Mouse (Mus musculus): ENCODE results near the gene Naa15. TPM values are rescaled to one million over a fixed set of nuclear protein-coding genes. Genes with fewer than 3 reads are reported as not detected.
A peak's percentile ranks its signal among the peaks of the same experiment; 100 is the strongest.

The Naa15 gene
- polyA plus RNA-seq, 1 experiment from 2014 or later = 68.2 TPM

DNA sequence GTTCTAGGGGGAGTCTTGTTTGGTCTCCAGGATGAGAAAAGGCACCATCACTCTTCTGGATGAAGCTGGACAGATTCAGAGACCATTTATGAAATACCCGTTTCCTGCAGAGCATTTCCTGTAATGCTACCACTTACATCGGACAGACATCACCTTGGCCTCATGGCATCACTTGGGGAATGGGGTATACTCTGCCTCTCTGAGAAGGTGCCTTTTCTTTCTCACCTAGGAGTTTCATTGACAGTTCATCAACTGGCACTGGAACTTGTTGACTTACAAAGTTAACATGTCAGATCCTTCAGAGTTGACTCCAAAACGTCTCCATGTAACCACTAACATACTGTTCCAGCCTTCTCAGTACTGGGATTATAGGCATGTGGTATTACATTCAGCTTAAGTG is 67.8 kb downstream of the Naa15 start:
- WGBS = 74% methylated on average over 3 of the region's 3 CpGs
- H3K27ac ChIP-seq (replicated peaks) = peak overlapping the region; percentile 94
- H3K4me1 ChIP-seq = peaks cover 27% of the 10 kb centered on the region
- peak overlapping the region; percentile 84 for H3K4me3 ChIP-seq
- DNase-seq (ENCODE audit: low spot score) = no peak
- no peaks in the 10 kb centered on the region for H3K9me3 ChIP-seq
- no peaks in the 10 kb centered on the region for H3K27me3 ChIP-seq (replicated peaks; ENCODE audit: low read depth, poor library complexity, severe bottlenecking)
- H3K36me3 ChIP-seq (replicated peaks) = peaks cover 8% of the 10 kb centered on the region

DNA sequence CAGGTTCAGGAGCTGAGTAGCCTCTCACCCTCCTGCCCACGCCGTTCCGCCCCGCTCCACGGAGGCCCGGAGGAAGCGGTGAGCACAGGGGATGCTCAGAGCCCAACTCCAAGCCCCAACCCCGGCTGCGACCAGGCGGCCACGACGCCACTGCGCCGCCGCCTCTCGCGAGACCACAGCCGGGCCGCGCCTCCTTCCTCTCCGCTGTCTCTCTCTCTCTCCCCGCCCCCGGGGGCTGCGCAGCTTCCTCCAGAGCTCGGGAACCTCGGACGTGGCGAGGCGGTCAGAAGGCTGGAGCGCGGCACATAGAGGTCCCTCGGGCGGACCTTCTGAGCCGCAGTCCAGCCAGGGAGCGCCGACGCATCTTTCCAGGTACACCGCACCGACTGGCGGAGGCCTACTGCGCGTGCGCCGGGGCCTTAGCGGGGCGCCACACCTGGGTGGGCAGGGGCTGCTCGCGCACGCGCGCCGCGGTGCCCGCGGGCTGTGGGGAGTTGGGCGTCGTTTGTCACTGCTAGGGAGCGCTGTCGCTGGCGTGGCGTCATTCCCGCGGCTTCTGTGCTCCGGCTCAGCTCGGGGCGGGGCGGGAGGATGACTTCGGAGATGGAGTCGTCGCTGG is 68.9 kb downstream of the Naa15 start, which contains the start of gene Rab33b:
Rab33b (plus strand) TSS at position 180 of the 619 bp plus-strand sequence.
- H3K27ac ChIP-seq (replicated peaks) = peak within 1 kb of the TSS; percentile 94
- WGBS = under 1% methylated on average over 70 of the region's 70 CpGs
- H3K9me3 ChIP-seq = no peaks in the 10 kb centered on the region
- H3K4me1 ChIP-seq = peaks cover 27% of the 10 kb centered on the region
- DNase-seq (ENCODE audit: low spot score) = peak; percentile 98
- no peaks in the 10 kb centered on the region for H3K27me3 ChIP-seq (replicated peaks; ENCODE audit: low read depth, poor library complexity, severe bottlenecking)
- H3K36me3 ChIP-seq (replicated peaks) = peaks cover 17% of the 10 kb centered on the region
- peak within 1 kb of the TSS; percentile 84 for H3K4me3 ChIP-seq

DNA sequence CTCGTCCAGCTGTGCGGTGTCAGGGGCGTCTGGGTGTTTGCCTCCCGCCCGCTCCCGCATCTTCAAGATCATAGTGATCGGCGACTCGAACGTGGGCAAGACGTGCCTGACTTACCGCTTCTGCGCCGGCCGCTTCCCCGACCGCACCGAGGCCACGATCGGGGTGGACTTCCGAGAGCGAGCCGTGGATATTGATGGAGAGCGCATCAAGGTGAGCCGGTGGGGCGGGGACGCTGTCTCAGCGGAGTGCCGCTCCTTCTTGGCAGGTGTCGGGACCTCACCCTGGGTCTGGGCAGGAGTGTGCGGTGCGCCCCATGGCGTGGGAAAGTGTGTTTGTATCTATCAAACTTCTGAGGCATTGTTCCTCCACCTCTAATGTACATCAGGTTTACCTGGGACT is 69.4 kb downstream of the Naa15 start:
- peak overlapping the region; percentile 84 for H3K4me3 ChIP-seq
- peaks cover 17% of the 10 kb centered on the region for H3K36me3 ChIP-seq (replicated peaks)
- H3K9me3 ChIP-seq = no peaks in the 10 kb centered on the region
- peaks cover 27% of the 10 kb centered on the region for H3K4me1 ChIP-seq
- WGBS = under 1% methylated on average over 33 of the region's 33 CpGs
- peak overlapping the region; percentile 94 for H3K27ac ChIP-seq (replicated peaks)
- DNase-seq (ENCODE audit: low spot score) = no peak
- no peaks in the 10 kb centered on the region for H3K27me3 ChIP-seq (replicated peaks; ENCODE audit: low read depth, poor library complexity, severe bottlenecking)

DNA sequence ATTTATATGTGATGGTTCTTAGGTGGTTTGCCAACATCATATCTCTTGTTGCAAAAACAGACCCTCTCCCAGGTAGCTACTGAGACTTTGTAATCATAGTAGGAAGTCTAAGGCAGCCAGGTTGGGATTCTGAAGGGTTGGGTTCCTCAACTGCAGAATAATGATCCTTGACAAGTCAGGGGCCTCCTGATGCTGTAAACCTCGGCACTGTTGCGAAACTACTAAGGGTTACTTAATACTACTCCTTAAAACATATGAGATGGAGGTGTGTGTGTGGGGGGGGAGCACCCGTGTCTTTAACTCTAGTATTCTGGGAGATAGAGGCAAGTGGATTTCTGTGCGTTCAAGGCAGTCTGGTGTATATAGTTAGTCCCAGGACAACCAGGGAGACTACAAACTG is 70.4 kb downstream of the Naa15 start:
- H3K27ac ChIP-seq (replicated peaks) = no peak overlapping the region
- H3K4me3 ChIP-seq = peak overlapping the region; percentile 84
- 77% methylated on average over 4 of the region's 4 CpGs for WGBS
- H3K36me3 ChIP-seq (replicated peaks) = peaks cover 17% of the 10 kb centered on the region
- no peaks in the 10 kb centered on the region for H3K9me3 ChIP-seq
- H3K27me3 ChIP-seq (replicated peaks; ENCODE audit: low read depth, poor library complexity, severe bottlenecking) = no peaks in the 10 kb centered on the region
- H3K4me1 ChIP-seq = peaks cover 27% of the 10 kb centered on the region
- DNase-seq (ENCODE audit: low spot score) = no peak

DNA sequence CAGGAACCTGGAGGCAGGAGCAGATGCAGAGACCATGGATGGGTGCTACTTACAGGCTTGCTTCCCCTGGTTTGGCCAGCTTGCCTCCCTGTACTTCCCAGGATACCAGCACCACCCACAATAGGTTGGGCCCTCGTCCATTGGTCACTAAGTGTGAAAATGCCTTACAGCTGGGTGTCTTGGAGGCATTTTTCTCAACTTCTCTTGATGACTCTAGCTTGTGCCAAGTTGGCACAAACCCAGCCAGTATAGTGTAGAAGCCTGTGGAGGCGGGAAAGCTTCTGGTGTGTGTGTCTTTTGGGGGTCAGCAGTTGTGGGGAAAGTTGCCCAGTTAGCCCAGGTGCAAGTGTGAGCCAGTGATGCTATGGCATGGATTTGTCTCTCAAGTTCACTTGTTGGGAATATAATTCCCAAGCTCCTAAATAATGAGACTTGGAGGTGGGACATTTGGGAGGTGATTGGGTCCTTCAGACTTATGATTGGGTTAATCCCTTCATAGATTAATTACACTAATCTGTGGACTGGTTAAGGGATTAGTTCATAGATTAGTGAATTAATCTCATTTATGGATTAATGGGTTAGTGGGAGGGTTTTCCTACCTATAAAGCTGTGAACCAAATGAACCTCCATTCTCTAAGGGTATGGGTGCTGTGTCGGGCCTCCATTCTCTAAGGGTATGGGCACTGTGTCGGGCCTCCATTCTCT is 71.7 kb downstream of the Naa15 start:
- Histone ChIP-seq H3K36me3 (replicated peaks) (peaks cover 17% of the 10 kb centered on the region), H3K9me3 (no peaks in the 10 kb centered on the region), H3K4me3 (no peak overlapping the region), H3K27ac (replicated peaks) (no peak overlapping the region), H3K4me1 (peaks cover 27% of the 10 kb centered on the region), H3K27me3 (replicated peaks; ENCODE audit: low read depth, poor library complexity, severe bottlenecking) (no peaks in the 10 kb centered on the region)
- WGBS = 88% methylated on average over 4 of the region's 4 CpGs
- peak; percentile 5 for DNase-seq (ENCODE audit: low spot score)

DNA sequence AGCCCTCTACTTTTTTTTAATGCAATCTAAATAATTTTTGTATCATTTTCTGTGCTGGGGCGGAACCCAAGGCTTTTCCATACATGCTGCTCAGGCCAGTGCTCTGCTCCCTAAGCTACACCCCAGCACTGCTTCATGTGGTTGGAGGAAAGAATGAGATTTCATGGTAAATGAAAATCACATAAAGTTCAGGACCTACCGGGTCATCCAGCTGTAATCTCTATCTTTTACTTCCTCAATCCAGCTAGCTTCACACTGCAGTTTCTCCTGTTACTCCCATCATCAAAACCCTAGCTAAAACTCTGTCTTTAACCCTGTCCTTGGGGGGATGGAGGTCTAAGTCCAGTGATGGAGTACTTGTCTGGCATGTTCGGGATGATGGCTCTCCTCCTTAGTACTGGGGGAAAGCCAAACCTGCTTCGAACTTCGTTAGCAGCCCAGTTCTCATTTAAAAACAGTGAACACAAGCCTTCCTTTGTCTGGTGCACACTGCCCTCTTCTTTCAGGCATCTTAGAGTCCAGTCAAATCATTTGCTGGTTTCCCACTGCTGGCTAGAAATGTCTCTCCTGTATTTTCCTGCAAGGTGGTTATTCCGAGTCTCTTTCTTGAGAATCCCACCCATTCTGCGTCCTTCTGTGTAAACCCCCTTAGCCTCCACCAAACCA is 75.3 kb downstream of the Naa15 start:
- Histone ChIP-seq H3K4me1 (peaks cover 7% of the 10 kb centered on the region), H3K36me3 (replicated peaks) (peaks cover 42% of the 10 kb centered on the region), H3K27ac (replicated peaks) (no peak overlapping the region), H3K27me3 (replicated peaks; ENCODE audit: low read depth, poor library complexity, severe bottlenecking) (no peaks in the 10 kb centered on the region), H3K4me3 (no peak overlapping the region), H3K9me3 (no peaks in the 10 kb centered on the region)
- DNase-seq (ENCODE audit: low spot score) = peak; percentile 3
- WGBS = 78% methylated on average over 7 of the region's 7 CpGs

DNA sequence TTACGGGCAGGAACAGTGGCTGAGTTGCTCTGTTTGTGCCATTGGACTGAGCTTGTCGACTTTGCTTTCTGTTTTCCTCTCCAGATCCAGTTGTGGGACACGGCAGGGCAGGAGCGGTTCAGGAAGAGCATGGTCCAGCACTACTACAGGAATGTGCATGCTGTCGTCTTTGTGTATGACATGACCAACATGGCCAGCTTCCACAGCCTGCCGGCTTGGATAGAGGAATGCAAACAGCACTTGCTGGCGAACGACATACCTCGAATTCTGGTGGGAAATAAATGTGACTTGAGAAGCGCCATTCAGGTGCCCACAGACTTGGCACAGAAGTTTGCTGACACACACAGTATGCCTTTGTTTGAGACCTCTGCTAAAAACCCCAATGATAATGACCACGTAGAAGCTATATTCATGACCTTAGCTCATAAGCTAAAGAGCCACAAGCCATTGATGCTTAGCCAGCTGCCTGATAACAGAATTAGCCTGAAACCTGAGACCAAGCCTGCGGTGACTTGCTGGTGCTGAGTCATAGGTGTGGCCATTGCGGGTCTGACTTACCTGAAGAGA is 78.4 kb downstream of the Naa15 start:
- no peaks in the 10 kb centered on the region for H3K9me3 ChIP-seq
- WGBS = 89% methylated on average over 13 of the region's 13 CpGs

DNA sequence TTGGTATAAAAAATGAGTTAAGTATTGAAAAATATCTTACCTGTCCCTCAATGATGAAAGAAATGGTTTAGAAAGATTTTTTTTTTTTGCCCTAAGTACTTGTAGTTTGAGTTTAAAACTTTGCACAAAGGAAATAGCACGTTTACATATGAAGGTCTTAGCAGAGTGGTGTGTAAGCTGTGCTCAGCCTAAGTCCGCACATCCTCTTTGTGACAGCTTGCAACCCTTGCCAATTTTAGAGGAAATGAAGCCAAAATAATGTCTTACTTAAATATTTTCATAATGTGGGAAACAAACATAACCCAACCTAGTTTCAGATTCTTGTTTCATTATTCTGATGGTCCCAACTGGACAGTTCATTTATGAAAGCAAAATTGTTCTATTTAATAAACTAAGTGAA is 79.5 kb downstream of the Naa15 start:
- H3K4me1 ChIP-seq = no peaks in the 10 kb centered on the region
- no peaks in the 10 kb centered on the region for H3K27me3 ChIP-seq (replicated peaks; ENCODE audit: low read depth, poor library complexity, severe bottlenecking)
- DNase-seq (ENCODE audit: low spot score) = no peak
- no peak overlapping the region for H3K27ac ChIP-seq (replicated peaks)
- H3K36me3 ChIP-seq (replicated peaks) = peaks cover 32% of the 10 kb centered on the region
- 87% methylated on average over 2 of the region's 2 CpGs for WGBS
- no peaks in the 10 kb centered on the region for H3K9me3 ChIP-seq
- H3K4me3 ChIP-seq = no peak overlapping the region

More for the DNA sequence above, 78.4 kb downstream of the Naa15 start:
- Histone ChIP-seq H3K4me1 (no peaks in the 10 kb centered on the region), H3K27ac (replicated peaks) (no peak overlapping the region), H3K36me3 (replicated peaks) (peaks cover 37% of the 10 kb centered on the region), H3K27me3 (replicated peaks; ENCODE audit: low read depth, poor library complexity, severe bottlenecking) (no peaks in the 10 kb centered on the region), H3K4me3 (no peak overlapping the region)
- no peak for DNase-seq (ENCODE audit: low spot score)

DNA sequence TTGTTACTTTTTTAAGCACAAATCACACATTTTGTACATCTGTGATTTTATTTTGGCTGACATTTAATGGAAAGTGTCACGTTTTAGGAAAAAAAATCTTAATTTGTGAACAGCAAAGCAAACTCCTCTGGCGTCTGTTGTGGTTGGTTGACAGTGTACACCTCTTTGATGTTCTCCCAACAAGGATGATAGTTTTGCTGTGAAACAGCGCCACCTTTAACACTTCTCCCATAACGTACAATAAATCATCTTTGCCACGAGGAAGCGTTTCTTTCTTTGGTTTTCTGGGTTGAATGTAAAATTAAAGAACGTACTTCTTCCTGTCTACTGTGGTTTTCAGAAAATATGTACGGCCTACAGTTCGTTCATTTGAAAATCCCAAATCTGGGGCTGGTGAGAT is 80.7 kb downstream of the Naa15 start:
- H3K27me3 ChIP-seq (replicated peaks; ENCODE audit: low read depth, poor library complexity, severe bottlenecking) = no peaks in the 10 kb centered on the region
- peaks cover 32% of the 10 kb centered on the region for H3K36me3 ChIP-seq (replicated peaks)
- no peaks in the 10 kb centered on the region for H3K9me3 ChIP-seq
- no peak overlapping the region for H3K4me3 ChIP-seq
- H3K4me1 ChIP-seq = no peaks in the 10 kb centered on the region
- no peak overlapping the region for H3K27ac ChIP-seq (replicated peaks)
- 93% methylated on average over 9 of the region's 9 CpGs for WGBS
- no peak for DNase-seq (ENCODE audit: low spot score)

DNA sequence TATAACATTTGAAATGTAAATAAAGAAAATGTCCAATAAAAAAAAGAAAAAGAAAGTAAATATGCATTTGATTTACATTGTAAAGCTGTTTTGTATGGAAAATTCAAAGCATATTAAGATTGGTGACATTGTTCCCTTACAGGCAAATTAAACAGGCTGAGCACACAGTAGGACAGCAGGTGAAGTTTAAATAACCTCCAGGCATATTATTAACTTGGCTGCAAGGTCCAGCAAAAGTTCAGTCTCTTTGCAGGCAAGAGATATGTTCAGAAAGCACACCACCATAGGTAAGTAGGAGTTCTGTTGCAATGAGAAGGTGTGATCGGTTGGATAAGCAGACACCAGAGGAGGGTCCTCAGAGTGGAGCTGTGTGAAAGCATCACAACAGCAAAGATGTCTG is 83.0 kb downstream of the Naa15 start:
- Histone ChIP-seq H3K27ac (replicated peaks) (no peak overlapping the region), H3K36me3 (replicated peaks) (peaks cover 25% of the 10 kb centered on the region), H3K9me3 (no peaks in the 10 kb centered on the region), H3K4me3 (no peak overlapping the region), H3K27me3 (replicated peaks; ENCODE audit: low read depth, poor library complexity, severe bottlenecking) (no peaks in the 10 kb centered on the region), H3K4me1 (no peaks in the 10 kb centered on the region)
- DNase-seq (ENCODE audit: low spot score) = no peak
- WGBS = 94% methylated on average over 1 of the region's 1 CpGs

DNA sequence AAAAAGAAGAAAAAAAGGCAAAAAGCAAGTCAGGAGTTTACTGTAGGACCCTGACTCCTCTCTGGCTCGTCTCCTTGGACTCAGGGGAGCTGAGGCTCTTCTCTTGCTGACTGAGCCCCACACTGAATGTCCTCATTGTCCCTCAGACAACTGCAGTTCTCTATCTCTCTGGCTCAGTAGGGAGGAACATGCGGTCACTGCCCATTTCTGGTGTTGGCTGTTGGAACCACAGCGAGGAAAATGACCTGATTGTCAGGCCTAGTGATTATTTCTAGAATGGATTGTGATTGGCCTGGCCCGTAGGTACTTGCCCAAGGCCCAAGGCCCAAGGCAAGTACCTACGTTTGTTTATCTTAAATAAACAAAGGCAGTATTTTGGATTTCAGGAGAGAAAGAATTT is 83.7 kb downstream of the Naa15 start:
- Histone ChIP-seq H3K4me3 (no peak overlapping the region), H3K4me1 (no peaks in the 10 kb centered on the region), H3K27ac (replicated peaks) (no peak overlapping the region), H3K27me3 (replicated peaks; ENCODE audit: low read depth, poor library complexity, severe bottlenecking) (no peaks in the 10 kb centered on the region), H3K9me3 (no peaks in the 10 kb centered on the region), H3K36me3 (replicated peaks) (peaks cover 18% of the 10 kb centered on the region)
- no peak for DNase-seq (ENCODE audit: low spot score)
- 65% methylated on average over 5 of the region's 5 CpGs for WGBS

DNA sequence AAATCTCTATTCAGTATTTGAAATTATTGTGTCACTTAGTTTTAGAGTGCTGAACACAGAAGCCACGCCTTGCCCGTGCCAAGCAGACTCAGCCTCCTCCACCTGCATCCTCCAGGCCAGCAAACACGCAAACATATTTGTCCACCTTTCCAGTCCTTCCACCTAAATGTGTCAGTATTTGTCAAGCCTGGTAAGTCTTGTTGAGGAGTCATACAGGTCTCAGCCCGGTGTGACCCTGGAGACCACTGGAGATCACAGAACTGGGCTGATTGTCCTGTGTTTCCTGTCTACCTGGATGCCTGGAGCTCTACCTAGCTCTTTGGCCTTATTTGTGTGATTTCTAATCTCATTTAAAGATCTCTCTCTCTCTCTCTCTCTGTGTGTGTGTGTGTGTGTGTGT is 84.9 kb downstream of the Naa15 start:
- DNase-seq (ENCODE audit: low spot score) = no peak
- H3K4me1 ChIP-seq = 0 out of 2 replicates have a peak, but pooled peaks cover 4% of the 10 kb centered on the region
- H3K27me3 ChIP-seq (replicated peaks; ENCODE audit: low read depth, poor library complexity, severe bottlenecking) = no peaks in the 10 kb centered on the region
- no peak overlapping the region for H3K4me3 ChIP-seq
- 91% methylated on average over 4 of the region's 4 CpGs for WGBS
- H3K9me3 ChIP-seq = no peaks in the 10 kb centered on the region
- no peak overlapping the region for H3K27ac ChIP-seq (replicated peaks)
- peaks cover 10% of the 10 kb centered on the region for H3K36me3 ChIP-seq (replicated peaks)

All from embryonic facial prominence, embryonic 10.5 days (tissue).